Mouse (Mus musculus) layer of hippocampus, postnatal 14 days (tissue): ENCODE data around the gene Usp31. TPM values are rescaled to one million over a fixed set of nuclear protein-coding genes. Genes with fewer than 3 reads are reported as not detected.

Experiments used
- DNase-seq, 2 experiments: peaks; one replicate each; pipeline ENCODE4 v3.0.0; 2021 to 2022; ENCODE audit warnings: low spot score in 2 of 2, mixed read lengths in 1 of 2
- total RNA-seq, 2 experiments: library from RNA; stranded (reverse); gene quantifications; 2 replicates each; pipeline ENCODE4 v1.2.3; 2021

The Usp31 gene
- total RNA-seq, 2 experiments from 2014 or later: 46.5 to 48.4 TPM

GRCm38 (mm10) chr7:121677105-121677753 is 29.8 kb downstream of the Usp31 start:
- no peak for DNase-seq

DNA sequence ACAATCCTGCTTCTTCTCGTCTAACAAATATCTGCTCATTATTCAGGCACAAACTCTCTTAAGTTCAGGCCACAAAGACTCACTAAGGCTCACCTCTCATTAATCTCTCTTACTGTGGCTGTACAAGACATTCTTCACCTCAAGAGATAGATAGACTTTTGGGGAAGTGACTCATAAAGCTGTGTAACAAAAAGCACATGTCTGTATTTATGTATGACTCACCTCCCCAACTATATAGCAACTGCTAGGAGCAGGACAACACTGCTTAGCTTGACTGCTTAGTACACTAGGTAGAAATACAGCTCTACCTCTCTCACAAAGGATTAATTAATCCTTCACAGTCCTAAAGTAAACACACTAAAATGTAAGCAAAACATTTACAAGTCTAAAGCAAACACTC is 46.3 kb downstream of the Usp31 start:
- no peak for DNase-seq

GRCm38 (mm10) chr7:121658866-121659265 is 48.2 kb downstream of the Usp31 start:
- no peak for DNase-seq

DNA sequence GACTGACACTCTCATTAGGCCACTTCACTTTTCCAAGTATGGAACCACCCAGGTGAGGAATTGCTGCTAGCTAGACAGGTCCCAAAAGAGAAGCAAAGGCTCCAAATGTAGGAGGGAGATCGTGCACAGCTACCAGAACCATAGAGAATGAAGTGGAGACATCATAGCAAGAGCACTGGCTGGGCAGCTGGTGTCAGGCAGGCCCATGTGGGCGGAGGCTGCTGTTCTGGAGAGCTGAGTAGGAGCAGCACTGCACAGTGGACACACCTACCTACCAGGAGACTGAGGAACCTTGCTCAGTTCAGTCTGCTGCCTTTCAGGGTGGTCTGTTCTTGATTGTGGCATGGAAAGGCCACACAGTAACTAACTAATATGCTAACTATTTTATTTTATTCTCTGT is 52.4 kb downstream of the Usp31 start:
- no peak for DNase-seq

- no peak for DNase-seq
These were observed 54.4 kb downstream of the Usp31 start for GRCm38 (mm10) chr7:121652629-121653028.

DNA sequence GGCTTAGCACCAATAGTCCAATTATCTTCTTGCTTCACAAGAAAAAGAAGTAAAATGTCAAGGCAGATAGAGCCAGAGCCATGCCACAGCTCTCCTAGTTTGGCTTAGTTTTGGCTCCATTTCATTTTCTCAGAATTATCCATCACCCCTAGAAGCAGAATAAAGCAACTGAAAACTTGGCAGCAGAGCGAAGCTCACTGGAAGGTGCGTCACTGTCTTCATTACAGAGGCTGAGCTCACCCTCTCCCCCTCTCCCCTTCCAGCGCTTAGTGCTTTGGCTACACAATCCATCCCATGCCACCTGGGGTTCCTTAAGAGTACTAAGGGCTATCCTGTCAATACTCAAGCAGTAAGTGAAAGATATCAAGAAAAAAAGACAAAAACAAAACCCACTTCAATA is 56.3 kb downstream of the Usp31 start:
- DNase-seq: no peak

GRCm38 (mm10) chr7:121640998-121641762 is 65.9 kb downstream of the Usp31 start:
- DNase-seq: peak; percentile 52 to 78

DNA sequence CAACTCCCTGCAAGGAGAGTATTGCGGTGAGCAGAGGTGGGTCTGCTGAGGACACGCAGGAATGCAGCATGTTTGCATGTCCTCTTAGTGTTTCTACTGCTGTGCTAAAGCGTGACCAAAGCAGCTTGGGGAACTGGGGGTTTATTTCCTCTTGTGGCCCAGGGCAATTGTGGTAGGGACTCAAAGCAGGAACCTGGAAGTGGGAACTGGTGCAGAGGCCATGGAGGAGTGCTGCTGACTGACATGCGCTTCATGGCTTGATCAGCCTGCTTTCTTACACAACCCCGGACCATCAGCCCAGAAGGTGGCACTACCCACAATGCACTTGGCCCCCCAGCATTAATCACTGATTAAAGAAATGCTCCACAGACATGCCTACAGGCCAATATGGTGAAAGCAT is 70.3 kb downstream of the Usp31 start:
- no peak for DNase-seq

- no peak for DNase-seq
These were observed 72.8 kb downstream of the Usp31 start for GRCm38 (mm10) chr7:121634236-121634635.

DNA sequence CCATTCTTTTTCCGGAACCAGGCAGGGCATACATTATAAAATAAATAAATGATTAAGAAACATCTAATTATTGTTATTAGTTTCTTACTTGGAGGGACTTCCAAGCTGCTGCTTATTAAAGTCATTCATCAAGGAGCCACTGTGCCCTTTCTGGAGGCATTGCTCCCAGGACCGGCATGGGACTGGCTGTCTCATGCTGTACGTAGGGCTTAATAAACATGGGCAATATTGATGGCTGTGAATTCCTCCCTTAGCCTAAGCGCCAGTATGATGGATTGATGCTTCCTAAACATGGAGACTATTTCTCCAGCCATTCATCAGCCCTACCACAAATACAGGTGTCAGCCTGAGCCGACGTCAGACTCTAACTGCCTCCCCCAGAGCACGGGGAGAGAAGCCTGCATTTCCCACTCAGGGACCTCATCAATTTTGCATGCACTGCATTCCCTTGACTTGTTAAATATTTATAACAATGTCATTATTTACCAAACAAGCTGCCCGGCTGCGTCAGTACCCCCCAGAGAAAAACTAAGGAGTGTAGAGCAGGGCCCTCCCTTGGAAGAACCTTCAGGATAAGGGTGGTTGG is 84.1 kb downstream of the Usp31 start:
- no peak for DNase-seq

GRCm38 (mm10) chr7:121622433-121622832 is 84.6 kb downstream of the Usp31 start:
- DNase-seq: no peak

DNA sequence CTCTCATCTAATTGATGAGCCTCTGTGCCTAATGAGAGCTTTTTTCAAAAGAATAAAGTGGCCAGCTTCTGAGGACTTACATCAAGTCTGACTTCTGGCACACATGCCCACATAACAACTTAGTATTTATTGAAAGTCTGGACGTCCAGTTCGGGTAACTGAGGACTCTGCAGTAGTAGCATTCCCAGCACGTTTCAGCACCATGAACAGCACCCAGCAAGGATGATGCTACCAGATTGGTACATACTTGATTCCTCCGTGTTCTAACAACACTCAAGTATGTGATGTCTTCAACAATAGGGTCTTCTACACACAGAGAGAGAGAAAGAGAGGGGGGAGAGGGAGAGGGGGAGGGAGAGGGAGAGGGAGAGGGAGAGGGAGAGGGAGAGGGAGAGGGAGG is 105.4 kb downstream of the Usp31 start:
- no peak for DNase-seq

GRCm38 (mm10) chr7:121596401-121596800 is 110.7 kb downstream of the Usp31 start:
- DNase-seq: no peak

DNA sequence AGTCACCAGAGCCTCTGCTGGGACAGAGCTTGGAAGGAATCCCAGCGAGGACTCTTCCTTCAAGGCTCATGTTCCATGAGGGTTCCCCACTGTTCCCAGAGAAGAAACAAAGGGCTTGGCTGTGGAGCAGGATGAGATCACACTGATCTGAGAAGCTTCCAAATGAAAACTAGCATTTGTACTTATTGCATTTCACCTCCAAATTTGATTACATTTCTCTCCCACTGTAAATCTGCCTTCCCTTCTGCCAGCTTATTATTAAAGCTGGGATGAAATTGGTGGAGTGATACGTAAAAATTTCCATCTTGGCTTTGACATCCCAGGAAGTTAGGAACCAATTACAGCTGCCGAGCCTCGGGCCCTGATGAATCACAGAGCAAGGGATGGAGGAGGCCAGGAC is 111.6 kb downstream of the Usp31 start:
- peak; percentile 42 to 68 for DNase-seq

DNA sequence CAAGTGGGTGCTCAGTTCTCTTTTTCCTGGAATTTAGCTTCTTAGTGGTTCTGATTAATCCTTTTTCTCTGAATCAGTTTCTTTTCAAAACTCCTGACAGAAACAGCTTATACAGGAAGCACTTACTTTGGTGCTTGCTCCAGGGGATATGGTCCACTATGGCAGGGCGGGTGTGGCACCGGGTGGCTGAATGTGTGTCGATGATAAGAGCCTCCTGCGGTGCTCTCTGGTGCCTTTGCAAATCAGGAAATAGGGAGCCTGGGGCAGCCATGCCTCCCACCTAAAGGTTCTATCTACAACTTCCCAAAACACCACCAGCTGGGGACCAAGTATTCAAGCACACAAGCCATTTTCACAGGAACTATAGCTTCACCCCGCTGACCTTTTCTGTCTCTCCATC is 112.0 kb downstream of the Usp31 start:
- no peak for DNase-seq

GRCm38 (mm10) chr7:121594623-121595022 is 112.4 kb downstream of the Usp31 start:
- DNase-seq: no peak

Other genes starting within 250 kb of the Usp31 start
- gene Scnn1g, start 27.2 kb upstream of the Usp31 start, total RNA-seq: under 1 TPM in 1 of 2 experiments, not detected in 1; 0.14 TPM
- gene Scnn1b, start 157.8 kb upstream of the Usp31 start, total RNA-seq: under 1 TPM in 1 of 2 experiments, not detected in 1; 0.41 TPM